ENCODE assay signal across 8 mouse cellular contexts in the genomic region with DNA sequence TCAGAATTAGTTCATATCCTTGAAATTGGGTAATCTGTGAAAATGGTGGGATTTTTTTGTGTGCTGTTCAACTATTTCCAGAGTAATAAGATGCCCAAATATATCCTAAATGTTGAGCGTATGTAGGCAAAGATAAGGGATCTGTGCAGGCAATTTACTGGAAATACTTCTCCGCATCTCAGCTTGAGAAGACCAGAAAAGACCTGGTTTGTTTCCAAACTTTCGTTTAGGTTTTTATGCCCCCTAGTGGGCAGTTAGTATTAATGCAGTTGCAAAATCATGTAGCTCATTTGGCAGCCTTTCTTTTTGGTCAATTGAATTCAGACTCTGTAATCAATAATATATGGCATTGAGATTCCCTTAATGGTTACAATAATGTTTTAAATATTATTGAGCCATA.
DNase-seq lines count a peak whose midpoint lies in the region; ATAC-seq and TF ChIP-seq lines count a peak whose summit lies in the region.

No protein-coding gene starts in this region.

- 17% methylated on average over 3 of the region's 3 CpGs for WGBS in kidney, adult 2 months
- WGBS in thymus, adult 2 months = 24% methylated on average over 3 of the region's 3 CpGs

- DNase-seq in kidney, adult 2 months = peak; percentile 20
- DNase-seq in kidney, postnatal 4 days = no peak
- peak; percentile 2 for DNase-seq in thymus, postnatal 0 days (ENCODE audit: low spot score)
- DNase-seq in thymus, adult 2 months = no peak
- no peak for DNase-seq in adrenal gland, adult 18-20 months (ENCODE audit: low spot score in 2 of 2)

- H3K4me3 ChIP-seq in kidney, adult 2 months (ENCODE audit: insufficient read depth, low read depth, low read length) = no peak overlapping the region
- H3K4me3 ChIP-seq in thymus, adult 2 months (ENCODE audit: control insufficient read depth, insufficient read depth, low read length) = no peak overlapping the region

- ATAC-seq in common myeloid progenitor, adult 5-6 weeks (replicated peaks; ENCODE audit: low read depth, poor library complexity, severe bottlenecking) = 0 out of 2 replicates have a peak, but pooled peaks have one; percentile 56
- no peak for ATAC-seq in inflammation-experienced regulatory T-cells, adult 6 months
- no peak for ATAC-seq in megakaryocyte, adult 5-6 weeks (ENCODE audit: poor library complexity, severe bottlenecking)

- no peaks in the 10 kb centered on the region for H3K36me3 ChIP-seq in kidney, adult 2 months (ENCODE audit: control insufficient read depth, insufficient read depth, low read length)
- H3K36me3 ChIP-seq in thymus, adult 2 months (ENCODE audit: control insufficient read depth, insufficient read depth, low read length) = no peaks in the 10 kb centered on the region

- no peak for TF ChIP-seq POLR2A in kidney, adult 2 months (IDR thresholded peaks at IDR 0.05; ENCODE audit: low read depth, low read length)
- no peak for TF ChIP-seq POLR2A in thymus, adult 2 months (IDR thresholded peaks at IDR 0.05; ENCODE audit: control insufficient read depth, extremely low read depth, insufficient read depth, low read length, poor library complexity)

- H3K27ac ChIP-seq in kidney, adult 2 months (ENCODE audit: insufficient read depth, low read depth, low read length) = no peak overlapping the region
- H3K27ac ChIP-seq in thymus, adult 2 months (ENCODE audit: control insufficient read depth, insufficient read depth, low read length) = no peak overlapping the region

- no peaks in the 10 kb centered on the region for H3K4me1 ChIP-seq in kidney, adult 2 months (ENCODE audit: control insufficient read depth, insufficient read depth, low read length)
- H3K4me1 ChIP-seq in thymus, adult 2 months (replicated peaks; ENCODE audit: control insufficient read depth, insufficient read depth, low read length) = no peaks in the 10 kb centered on the region

- TF ChIP-seq CTCF in kidney, adult 2 months (conservative IDR thresholded peaks at IDR 0.05; ENCODE audit: insufficient read depth, insufficient read length, low read depth, low read length) = no peak
- no peak for TF ChIP-seq CTCF in thymus, adult 2 months (IDR thresholded peaks at IDR 0.05; ENCODE audit: borderline replicate concordance, control insufficient read depth, extremely low read depth, insufficient read depth, low read length, poor library complexity)

- H3K27me3 ChIP-seq in kidney, adult 2 months (replicated peaks; ENCODE audit: control insufficient read depth, insufficient read depth, low read length) = no peaks in the 10 kb centered on the region
- no peaks in the 10 kb centered on the region for H3K27me3 ChIP-seq in thymus, adult 2 months (ENCODE audit: control insufficient read depth, insufficient read depth, low read length)

Comparison
In these comparisons a context has a peak if more than half of its experiments do, and no peak if none do; other contexts are left out.
1. DNase-seq: peak in kidney, adult 2 months (single experiment) and thymus, postnatal 0 days (single experiment); none in kidney, postnatal 4 days (0 of 2), thymus, adult 2 months (single experiment) and adrenal gland, adult 18-20 months (0 of 2).